Mouse (Mus musculus): ENCODE measurements at regions not wholly inside any gene's neighbourhood (a gene's known extent, or its start where the extent isn't known, plus 50 kb on each side); places are given as distances from the start of the nearest gene placed in this dataset.

DNA sequence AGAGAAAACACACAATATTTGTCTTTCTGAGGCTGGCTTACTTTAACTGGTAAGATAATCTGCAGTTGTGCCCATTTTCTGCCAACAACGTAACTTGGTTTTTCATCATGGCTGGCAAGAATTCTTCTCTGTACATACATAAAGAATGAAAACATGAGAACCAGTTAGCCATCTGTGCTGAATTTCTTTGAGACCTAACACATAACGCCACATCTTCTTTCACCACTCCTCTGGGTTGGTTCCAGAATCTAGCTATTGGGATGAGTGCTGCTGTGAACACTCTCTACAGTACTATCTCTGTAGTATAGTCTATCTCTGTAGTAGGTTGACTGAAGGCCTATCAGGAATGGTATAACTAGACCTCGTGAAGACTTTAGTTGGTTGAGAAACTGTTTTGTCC is 132.1 kb downstream of the 1700020N01Rik start:
- no peaks in the 10 kb centered on the region for H3K27me3 ChIP-seq (replicated peaks)
- WGBS = 87% methylated on average over 3 of the region's 3 CpGs
- no peak overlapping the region for H3K4me3 ChIP-seq
- no peaks in the 10 kb centered on the region for H3K4me1 ChIP-seq
- H3K27ac ChIP-seq (replicated peaks) = no peak overlapping the region
- no peaks in the 10 kb centered on the region for H3K36me3 ChIP-seq
- H3K9ac ChIP-seq = no peak overlapping the region
- H3K4me2 ChIP-seq = no peak overlapping the region
- H3K9me3 ChIP-seq = no peaks in the 10 kb centered on the region
- no peak for ATAC-seq (ENCODE audit: extremely low read depth, insufficient number of reproducible peaks, low FRiP score, low TSS enrichment)

DNA sequence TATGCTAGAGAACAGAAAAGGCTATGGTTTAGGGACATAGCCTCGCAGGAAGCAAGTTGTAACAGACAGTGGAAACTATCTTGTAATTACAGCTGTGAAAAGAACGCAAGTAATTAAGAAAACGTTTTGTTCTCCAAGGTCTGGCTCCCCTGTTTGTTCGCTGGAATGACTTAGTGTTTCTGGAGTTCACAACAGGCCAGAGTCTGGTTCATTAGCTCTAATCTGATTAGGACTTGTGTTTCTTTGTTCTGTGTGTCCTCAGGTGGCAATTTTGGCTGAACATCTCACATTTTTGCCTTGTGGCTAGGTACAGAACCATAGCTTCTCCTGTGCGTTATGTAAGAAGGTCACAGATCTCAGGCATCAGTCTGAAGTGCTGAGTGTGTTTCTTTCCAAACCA is 141.7 kb upstream of the Sgk1 start:
- no peak for ATAC-seq (ENCODE audit: extremely low read depth, insufficient number of reproducible peaks, low FRiP score, low TSS enrichment)
- H3K9me3 ChIP-seq = no peaks in the 10 kb centered on the region
- no peak overlapping the region for H3K9ac ChIP-seq
- WGBS = 51% methylated on average over 5 of the region's 5 CpGs
- peaks cover 4% of the 10 kb centered on the region; the same call in 1 of the 2 replicates for H3K4me1 ChIP-seq
- H3K27me3 ChIP-seq (replicated peaks) = no peaks in the 10 kb centered on the region
- H3K4me2 ChIP-seq = no peak overlapping the region
- H3K4me3 ChIP-seq = no peak overlapping the region
- no peak overlapping the region for H3K27ac ChIP-seq (replicated peaks)
- no peaks in the 10 kb centered on the region for H3K36me3 ChIP-seq

DNA sequence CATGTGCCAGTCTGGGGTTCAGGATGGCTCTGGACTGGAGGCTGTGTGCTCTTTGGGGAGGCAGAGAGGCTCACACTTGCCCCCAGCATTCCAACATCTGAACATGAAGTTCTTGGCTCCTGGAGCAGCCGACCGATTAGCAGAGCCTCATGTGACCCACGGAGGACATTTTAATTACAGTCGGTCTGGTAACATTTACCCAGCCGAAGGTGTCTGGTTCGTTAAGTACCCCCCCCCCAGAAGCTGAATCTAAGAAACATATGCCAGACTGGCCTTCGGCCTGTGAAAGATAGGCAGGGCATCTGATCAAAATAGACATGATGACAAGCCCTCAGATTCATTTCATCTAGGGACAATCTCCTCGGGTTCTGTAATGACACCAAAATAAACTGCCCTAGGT is 140.4 kb upstream of the Sgk1 start:
- no peaks in the 10 kb centered on the region for H3K27me3 ChIP-seq (replicated peaks)
- ATAC-seq (ENCODE audit: extremely low read depth, insufficient number of reproducible peaks, low FRiP score, low TSS enrichment) = no peak
- peaks cover 4% of the 10 kb centered on the region for H3K4me1 ChIP-seq
- H3K36me3 ChIP-seq = no peaks in the 10 kb centered on the region
- 57% methylated on average over 8 of the region's 8 CpGs for WGBS
- H3K4me2 ChIP-seq = no peak overlapping the region
- no peak overlapping the region for H3K9ac ChIP-seq
- no peak overlapping the region for H3K4me3 ChIP-seq
- H3K27ac ChIP-seq (replicated peaks) = no peak overlapping the region
- no peaks in the 10 kb centered on the region for H3K9me3 ChIP-seq

DNA sequence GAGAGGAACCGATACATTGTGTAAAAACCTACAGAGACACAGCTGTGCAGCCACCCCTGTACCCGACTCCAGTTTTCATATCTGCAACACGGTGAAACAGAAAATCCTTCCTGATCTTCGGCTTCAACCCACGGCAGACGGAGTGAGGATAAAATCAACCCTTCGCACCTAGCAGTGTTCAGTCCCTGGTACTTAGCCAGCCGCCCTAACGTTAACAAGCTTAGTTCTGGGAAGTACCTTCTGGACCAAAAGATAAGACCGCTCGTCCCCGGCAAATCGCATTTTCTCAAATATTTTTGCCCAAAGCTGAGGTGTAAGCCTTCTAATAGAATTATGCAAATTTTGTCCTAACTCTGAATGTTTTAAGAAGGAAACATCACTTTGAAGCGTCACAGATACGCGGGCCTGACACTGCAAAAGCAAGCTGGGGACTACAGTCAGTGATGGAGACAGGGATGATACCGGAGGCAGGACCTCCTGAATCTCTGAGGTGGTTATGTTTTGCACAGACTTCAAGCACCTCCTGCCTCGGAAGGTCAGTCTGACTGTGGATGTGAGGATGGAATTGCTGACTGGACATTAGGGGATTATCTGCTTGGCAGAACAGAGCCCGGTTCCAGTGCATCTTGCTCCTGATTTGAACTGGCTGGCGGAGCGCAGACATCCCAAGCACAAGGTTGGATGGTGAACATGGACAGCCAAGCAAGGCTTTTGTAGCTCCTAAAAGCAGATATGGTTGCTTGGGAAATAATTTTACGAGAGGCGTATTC is 139.8 kb upstream of the Sgk1 start:
- H3K9me3 ChIP-seq = no peaks in the 10 kb centered on the region
- ATAC-seq (ENCODE audit: extremely low read depth, insufficient number of reproducible peaks, low FRiP score, low TSS enrichment) = no peak
- 73% methylated on average over 23 of the region's 23 CpGs for WGBS

DNA sequence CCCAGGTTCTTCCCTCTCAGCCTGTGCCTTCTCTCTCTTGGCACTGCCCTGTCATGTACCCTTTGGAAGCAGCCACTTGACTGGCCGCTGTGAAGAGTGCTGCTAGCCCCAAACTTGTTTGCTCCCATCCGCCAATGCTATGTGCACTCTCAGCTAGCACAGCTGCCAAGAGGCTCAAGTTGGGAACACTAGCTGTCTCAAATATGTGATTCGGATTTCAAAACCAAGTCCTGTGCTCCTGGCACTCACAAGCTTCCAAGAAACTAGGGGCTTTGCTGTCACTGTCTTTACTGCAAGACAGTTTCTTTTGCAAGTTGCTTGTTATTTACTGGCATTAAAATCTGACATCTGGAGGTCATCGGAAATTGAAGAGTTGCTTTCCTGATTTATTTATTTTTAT is 138.6 kb upstream of the Sgk1 start:
- H3K4me1 ChIP-seq = peaks cover 9% of the 10 kb centered on the region
- H3K4me2 ChIP-seq = no peak overlapping the region
- WGBS = 70% methylated on average over 4 of the region's 4 CpGs
- H3K27ac ChIP-seq (replicated peaks) = no peak overlapping the region
- no peaks in the 10 kb centered on the region for H3K36me3 ChIP-seq
- no peaks in the 10 kb centered on the region for H3K9me3 ChIP-seq
- ATAC-seq (ENCODE audit: extremely low read depth, insufficient number of reproducible peaks, low FRiP score, low TSS enrichment) = no peak
- H3K4me3 ChIP-seq = no peak overlapping the region
- no peak overlapping the region for H3K9ac ChIP-seq
- no peaks in the 10 kb centered on the region for H3K27me3 ChIP-seq (replicated peaks)

More for the DNA sequence above, 139.8 kb upstream of the Sgk1 start:
- no peak overlapping the region for H3K9ac ChIP-seq
- peaks cover 9% of the 10 kb centered on the region for H3K4me1 ChIP-seq
- no peak overlapping the region for H3K4me2 ChIP-seq
- H3K27me3 ChIP-seq (replicated peaks) = no peaks in the 10 kb centered on the region
- no peak overlapping the region for H3K4me3 ChIP-seq
- H3K36me3 ChIP-seq = no peaks in the 10 kb centered on the region
- H3K27ac ChIP-seq (replicated peaks) = no peak overlapping the region

DNA sequence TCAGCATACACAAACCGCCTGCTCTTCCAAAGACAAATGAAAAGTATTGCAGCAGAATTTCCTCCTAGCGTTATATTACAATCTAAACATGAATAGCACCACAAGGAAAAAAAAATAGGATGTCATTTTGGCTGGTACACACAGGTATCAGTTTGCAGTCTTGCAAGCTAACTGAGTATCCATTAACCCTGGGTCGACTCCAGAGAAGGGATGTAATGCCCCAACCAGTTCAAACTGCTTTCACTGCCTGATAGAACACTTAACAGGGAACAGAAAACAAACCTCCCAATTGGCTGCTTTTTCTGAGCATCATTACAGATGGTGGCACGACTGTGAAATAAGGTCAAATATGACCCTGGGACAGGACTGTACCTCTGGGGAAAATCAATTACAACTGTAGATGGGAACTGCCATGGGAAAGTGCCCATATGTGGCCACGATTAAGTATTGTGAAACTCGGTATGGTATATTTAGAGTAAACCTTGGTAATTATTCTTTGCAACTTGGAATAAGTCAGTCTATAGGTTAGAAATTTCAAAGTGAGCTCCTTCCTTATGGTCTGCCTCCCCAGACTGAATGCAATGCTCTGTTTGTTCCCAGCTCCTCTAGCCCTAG is 137.5 kb upstream of the Sgk1 start:
- no peaks in the 10 kb centered on the region for H3K9me3 ChIP-seq
- ATAC-seq (ENCODE audit: extremely low read depth, insufficient number of reproducible peaks, low FRiP score, low TSS enrichment) = no peak
- WGBS = 79% methylated on average over 6 of the region's 6 CpGs

DNA sequence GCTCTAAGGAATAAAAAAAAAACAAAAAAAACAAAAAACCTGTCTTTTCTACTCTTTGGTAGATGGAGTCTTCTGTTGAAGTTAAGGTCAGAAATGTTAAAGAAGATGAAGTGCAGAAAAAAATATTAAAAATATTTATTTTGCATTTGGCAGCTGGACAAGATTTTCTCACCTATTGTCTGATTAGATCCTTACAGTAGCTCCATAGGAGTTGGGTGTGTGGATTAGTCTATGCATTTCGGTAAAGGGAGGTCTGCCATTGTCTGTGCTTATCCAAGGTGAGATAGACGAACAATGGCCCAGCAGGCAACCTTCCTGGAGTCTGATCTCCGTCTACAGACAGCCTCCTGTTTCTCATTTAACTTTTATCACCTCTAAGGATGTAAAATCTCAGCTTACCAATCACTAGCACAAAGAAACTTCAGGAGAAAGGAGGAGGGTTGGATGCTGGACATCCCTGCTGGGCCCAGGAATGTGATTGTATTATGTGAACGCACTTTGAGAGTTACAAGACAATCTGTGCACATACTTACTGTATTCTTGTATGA is 136.0 kb upstream of the Sgk1 start:
- 23% methylated on average over 4 of the region's 4 CpGs for WGBS
- no peaks in the 10 kb centered on the region for H3K36me3 ChIP-seq
- H3K27me3 ChIP-seq (replicated peaks) = no peaks in the 10 kb centered on the region
- H3K4me1 ChIP-seq = peaks cover 9% of the 10 kb centered on the region
- no peak overlapping the region for H3K4me2 ChIP-seq
- peaks cover 3% of the 10 kb centered on the region; the same call in 1 of the 2 replicates for H3K9me3 ChIP-seq
- no peak for ATAC-seq (ENCODE audit: extremely low read depth, insufficient number of reproducible peaks, low FRiP score, low TSS enrichment)
- no peak overlapping the region for H3K27ac ChIP-seq (replicated peaks)
- H3K9ac ChIP-seq = no peak overlapping the region
- H3K4me3 ChIP-seq = no peak overlapping the region

More for the DNA sequence above, 137.5 kb upstream of the Sgk1 start:
- Histone ChIP-seq H3K4me2 (no peak overlapping the region), H3K36me3 (no peaks in the 10 kb centered on the region), H3K27me3 (replicated peaks) (no peaks in the 10 kb centered on the region), H3K27ac (replicated peaks) (no peak overlapping the region), H3K4me1 (peaks cover 9% of the 10 kb centered on the region), H3K9ac (no peak overlapping the region), H3K4me3 (no peak overlapping the region)

DNA sequence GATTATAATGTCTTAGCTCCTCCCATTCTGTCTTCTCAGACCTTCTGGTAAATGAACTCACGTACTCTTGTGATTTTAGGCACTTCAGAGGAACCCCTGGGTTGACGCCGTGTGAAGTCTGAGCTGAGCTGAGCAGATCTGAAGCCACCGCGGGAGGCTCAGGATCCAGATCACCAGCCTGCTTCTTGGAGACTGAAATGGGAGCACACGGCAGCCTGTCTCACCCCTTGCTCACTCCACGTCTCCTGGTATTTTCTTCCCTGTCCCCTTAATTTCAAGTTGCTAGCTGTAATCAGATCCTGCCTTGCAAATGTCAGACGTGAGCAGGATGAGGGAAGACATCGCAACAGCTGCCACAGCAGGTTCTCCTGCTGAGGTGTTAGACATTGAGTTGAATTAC is 135.3 kb upstream of the Sgk1 start:
- WGBS = 14% methylated on average over 9 of the region's 9 CpGs
- Histone ChIP-seq H3K4me1 (peaks cover 5% of the 10 kb centered on the region; the same call in 1 of the 2 replicates), H3K27ac (replicated peaks) (no peak overlapping the region), H3K9ac (no peak overlapping the region), H3K4me2 (peak overlapping the region; percentile 45), H3K4me3 (no peak overlapping the region), H3K36me3 (no peaks in the 10 kb centered on the region), H3K9me3 (peaks cover 3% of the 10 kb centered on the region; the same call in 1 of the 2 replicates), H3K27me3 (replicated peaks) (no peaks in the 10 kb centered on the region)
- no peak for ATAC-seq (ENCODE audit: extremely low read depth, insufficient number of reproducible peaks, low FRiP score, low TSS enrichment)

DNA sequence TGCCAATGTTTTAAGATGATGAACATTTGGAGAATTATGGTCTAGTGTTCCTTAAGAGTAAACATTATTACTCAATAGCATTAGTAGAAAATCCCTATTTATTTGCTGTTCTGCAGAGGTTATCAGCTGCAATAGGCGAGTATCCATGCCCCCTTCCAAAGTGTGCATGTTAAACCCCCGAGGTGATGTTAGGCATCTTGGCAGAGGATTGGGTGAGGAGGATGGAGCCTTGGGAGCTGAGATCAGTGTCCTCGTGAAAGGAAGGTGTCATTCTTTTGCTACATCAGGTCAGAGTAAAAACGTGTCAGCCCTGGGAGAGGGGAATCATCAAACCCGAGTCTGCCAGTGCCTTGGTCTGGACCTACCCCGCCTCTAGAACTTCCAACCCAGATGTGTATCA is 130.7 kb upstream of the Sgk1 start:
- Histone ChIP-seq H3K27ac (replicated peaks) (no peak overlapping the region), H3K4me2 (no peak overlapping the region), H3K9ac (no peak overlapping the region), H3K9me3 (peaks cover 3% of the 10 kb centered on the region; the same call in 1 of the 2 replicates), H3K27me3 (replicated peaks) (no peaks in the 10 kb centered on the region), H3K4me3 (no peak overlapping the region), H3K4me1 (peaks cover 5% of the 10 kb centered on the region; the same call in 1 of the 2 replicates), H3K36me3 (no peaks in the 10 kb centered on the region)
- no peak for ATAC-seq (ENCODE audit: extremely low read depth, insufficient number of reproducible peaks, low FRiP score, low TSS enrichment)
- WGBS = 59% methylated on average over 6 of the region's 6 CpGs

DNA sequence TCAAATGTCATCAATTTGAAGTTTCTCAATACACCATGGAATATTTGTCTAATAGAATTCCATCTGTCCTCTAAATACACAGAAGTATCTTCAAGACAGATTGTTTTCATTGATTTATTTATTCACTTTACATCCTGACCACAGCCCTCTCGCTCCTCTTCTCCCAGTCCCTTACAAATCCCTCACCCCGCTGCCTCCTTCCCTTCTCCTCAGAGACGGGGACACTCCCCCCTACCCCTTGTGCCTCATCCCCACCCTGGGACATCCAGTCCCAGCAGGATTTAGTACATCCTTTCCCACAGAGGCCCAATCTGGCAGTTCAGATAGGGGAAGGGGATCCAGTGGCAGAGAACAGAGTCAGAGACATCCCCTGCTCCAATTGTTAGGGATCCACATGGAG is 129.6 kb upstream of the Sgk1 start:
- Histone ChIP-seq H3K4me2 (no peak overlapping the region), H3K36me3 (no peaks in the 10 kb centered on the region), H3K27ac (replicated peaks) (no peak overlapping the region), H3K4me3 (no peak overlapping the region), H3K9me3 (peaks cover 3% of the 10 kb centered on the region; the same call in 1 of the 2 replicates), H3K27me3 (replicated peaks) (no peaks in the 10 kb centered on the region), H3K4me1 (no peaks in the 10 kb centered on the region), H3K9ac (no peak overlapping the region)
- WGBS = 75% methylated on average over 3 of the region's 3 CpGs
- ATAC-seq (ENCODE audit: extremely low read depth, insufficient number of reproducible peaks, low FRiP score, low TSS enrichment) = no peak

DNA sequence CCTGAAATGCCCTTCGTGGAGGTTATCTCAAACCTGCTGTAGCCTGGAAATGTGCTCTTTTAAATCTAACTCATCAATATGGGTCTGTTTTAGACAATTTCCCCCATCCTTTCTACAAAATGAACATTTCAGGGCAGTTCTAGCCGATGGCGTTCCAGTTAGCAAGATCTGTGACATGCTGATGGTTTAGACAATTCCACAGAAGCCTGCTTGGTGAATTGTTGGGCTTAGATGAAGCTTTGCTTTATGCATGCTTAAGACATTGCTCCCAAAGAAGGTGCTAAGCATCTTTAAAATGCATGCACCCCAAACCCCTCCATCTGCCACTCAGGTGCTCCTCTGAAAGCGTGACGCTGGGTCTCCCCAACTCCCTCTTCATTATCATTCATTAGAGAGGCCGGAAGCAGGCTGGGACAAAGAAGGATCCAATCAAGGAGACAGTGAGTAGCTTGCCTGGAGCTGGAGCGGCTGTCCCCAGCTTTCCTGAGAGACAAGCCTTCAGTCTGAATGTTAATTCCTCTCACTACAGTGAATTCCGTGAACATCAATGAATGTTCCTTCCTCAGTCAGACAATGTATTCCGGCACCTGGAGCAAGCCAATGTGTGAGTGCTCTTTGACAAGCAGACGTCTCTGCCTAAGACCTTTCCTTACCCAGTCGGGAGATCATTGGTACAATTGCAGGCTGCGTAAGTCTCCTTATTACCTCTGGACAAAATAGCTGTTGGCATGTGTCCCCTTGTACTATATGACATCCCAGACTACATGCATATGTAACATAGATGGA is 127.0 kb upstream of the Sgk1 start:
- H3K4me2 ChIP-seq = no peak overlapping the region
- H3K4me3 ChIP-seq = no peak overlapping the region
- no peaks in the 10 kb centered on the region for H3K4me1 ChIP-seq
- peaks cover 3% of the 10 kb centered on the region; the same call in 1 of the 2 replicates for H3K9me3 ChIP-seq
- 63% methylated on average over 12 of the region's 12 CpGs for WGBS
- no peaks in the 10 kb centered on the region for H3K36me3 ChIP-seq
- ATAC-seq (ENCODE audit: extremely low read depth, insufficient number of reproducible peaks, low FRiP score, low TSS enrichment) = no peak
- no peak overlapping the region for H3K27ac ChIP-seq (replicated peaks)
- no peak overlapping the region for H3K9ac ChIP-seq
- H3K27me3 ChIP-seq (replicated peaks) = no peaks in the 10 kb centered on the region

Measured in heart, embryonic 13.5 days (tissue).